Mouse (Mus musculus): ENCODE measurements around the gene Sv2a. TPM values are rescaled to one million over a fixed set of nuclear protein-coding genes. Genes with fewer than 3 reads are reported as not detected.

The Sv2a gene
- polyA plus RNA-seq (2012; rRNA removed), result 309 and 315 TPM in 2 replicates

GRCm38 (mm10) chr3:96180727-96181477 lies at the start of gene Sv2a:
Gene Sv2a (plus strand): TSS chr3:96181151.
- DNase-seq (ENCODE audit: extremely low spot score in 1 of 2, low spot score in 1 of 2), result peak in 1 of 2 experiments; percentile 80

GRCm38 (mm10) chr3:96132478-96132877 lies 48.5 kb upstream of the Sv2a start:
- no peak for DNase-seq (ENCODE audit: extremely low spot score in 1 of 2, low spot score in 1 of 2)

GRCm38 (mm10) chr3:96133327-96133905 lies 47.5 kb upstream of the Sv2a start:
- no peak for DNase-seq (ENCODE audit: extremely low spot score in 1 of 2, low spot score in 1 of 2)

- no peak for DNase-seq (ENCODE audit: extremely low spot score in 1 of 2, low spot score in 1 of 2)
These were observed 45.9 kb upstream of the Sv2a start for GRCm38 (mm10) chr3:96135011-96135410.

GRCm38 (mm10) chr3:96147950-96148349 lies 33.0 kb upstream of the Sv2a start:
- peak; percentile 47 to 87 for DNase-seq (ENCODE audit: extremely low spot score in 1 of 2, low spot score in 1 of 2)

GRCm38 (mm10) chr3:96151836-96152235 lies 29.1 kb upstream of the Sv2a start:
- DNase-seq (ENCODE audit: extremely low spot score in 1 of 2, low spot score in 1 of 2), result no peak

GRCm38 (mm10) chr3:96152611-96153010 lies 28.3 kb upstream of the Sv2a start:
- peak in 1 of 2 experiments; percentile 42 for DNase-seq (ENCODE audit: extremely low spot score in 1 of 2, low spot score in 1 of 2)

- DNase-seq (ENCODE audit: extremely low spot score in 1 of 2, low spot score in 1 of 2), result no peak
These were observed 25.4 kb upstream of the Sv2a start for GRCm38 (mm10) chr3:96155501-96155900.

GRCm38 (mm10) chr3:96159820-96160219 lies 21.1 kb upstream of the Sv2a start:
- no peak for DNase-seq (ENCODE audit: extremely low spot score in 1 of 2, low spot score in 1 of 2)

- DNase-seq (ENCODE audit: extremely low spot score in 1 of 2, low spot score in 1 of 2), result peak in 1 of 2 experiments; percentile 76
These were observed 20.6 kb upstream of the Sv2a start for GRCm38 (mm10) chr3:96160222-96160802.

GRCm38 (mm10) chr3:96160803-96161516 lies 20.0 kb upstream of the Sv2a start:
- peak in 1 of 2 experiments; percentile 77 for DNase-seq (ENCODE audit: extremely low spot score in 1 of 2, low spot score in 1 of 2)

- no peak for DNase-seq (ENCODE audit: extremely low spot score in 1 of 2, low spot score in 1 of 2)
These were observed 18.8 kb upstream of the Sv2a start, which contains the start of gene Mtmr11 for GRCm38 (mm10) chr3:96161869-96162840. Gene Mtmr11 (plus strand): TSS chr3:96162004.

GRCm38 (mm10) chr3:96163040-96163439 lies 17.9 kb upstream of the Sv2a start:
- no peak for DNase-seq (ENCODE audit: extremely low spot score in 1 of 2, low spot score in 1 of 2)

- no peak for DNase-seq (ENCODE audit: extremely low spot score in 1 of 2, low spot score in 1 of 2)
These were observed 12.3 kb upstream of the Sv2a start for GRCm38 (mm10) chr3:96168466-96169158.

GRCm38 (mm10) chr3:96170276-96170675 lies 10.7 kb upstream of the Sv2a start:
- no peak for DNase-seq (ENCODE audit: extremely low spot score in 1 of 2, low spot score in 1 of 2)

- DNase-seq (ENCODE audit: extremely low spot score in 1 of 2, low spot score in 1 of 2), result no peak
These were observed 9.9 kb upstream of the Sv2a start for GRCm38 (mm10) chr3:96170976-96171545.

- DNase-seq (ENCODE audit: extremely low spot score in 1 of 2, low spot score in 1 of 2), result no peak
These were observed 9.3 kb upstream of the Sv2a start for GRCm38 (mm10) chr3:96171583-96172196.

Data from frontal cortex, adult 2 months (tissue).